Mouse (Mus musculus) urinary bladder, postnatal 25 days (tissue): ENCODE measurements at regions not wholly inside any gene's neighbourhood (a gene's known extent, or its start where the extent isn't known, plus 50 kb on each side); places are given as distances from the start of the nearest gene placed in this dataset.

Experiments used
- DNase-seq: peaks from one replicate; pipeline ENCODE4 v3.0.0; 2022; ENCODE audit warnings: low spot score

- DNase-seq, result no peak
Measured at GRCm38 (mm10) chr12:70672115-70672514, 153.2 kb upstream of the Frmd6 start.

DNA sequence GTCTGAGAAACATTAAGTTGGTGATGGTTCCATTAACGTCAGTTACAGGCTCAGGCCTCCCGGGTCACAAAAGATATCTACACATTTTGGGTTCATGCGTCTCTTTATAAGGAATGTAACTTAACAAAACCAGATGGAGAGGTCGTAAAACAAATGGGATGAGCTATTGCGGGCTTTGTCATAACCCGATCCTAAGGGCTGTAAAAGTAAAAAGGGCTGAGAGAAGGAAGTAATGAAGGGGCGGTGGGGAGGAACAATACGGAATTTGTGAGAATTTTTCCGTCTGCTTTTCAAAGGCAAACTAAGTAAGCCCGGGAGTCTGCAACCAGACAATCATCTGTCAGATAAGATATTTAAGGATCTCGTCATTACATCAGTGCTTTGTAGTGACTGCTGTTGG, 152.1 kb upstream of the Frmd6 start:
- no peak for DNase-seq

DNA sequence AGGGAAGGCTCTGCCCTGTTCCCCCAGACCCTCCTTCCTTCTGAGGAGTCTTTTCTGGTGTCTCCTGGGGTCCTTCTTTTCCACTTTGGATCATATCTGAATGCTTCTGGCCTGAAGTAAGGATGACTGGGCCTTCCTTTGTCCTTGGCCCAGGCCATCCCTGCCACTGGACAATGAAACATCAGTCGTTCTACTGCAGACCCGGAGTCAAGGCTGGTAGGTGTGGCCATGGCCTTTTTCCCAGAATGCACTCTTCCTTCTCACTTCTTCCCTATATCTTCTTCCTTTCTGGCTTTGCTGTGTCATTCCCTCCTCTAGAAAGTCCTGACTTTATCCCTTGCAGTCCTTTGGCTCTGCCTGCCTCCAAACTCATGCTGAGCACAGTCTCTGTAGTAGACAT, 151.2 kb upstream of the Frmd6 start:
- no peak for DNase-seq

DNA sequence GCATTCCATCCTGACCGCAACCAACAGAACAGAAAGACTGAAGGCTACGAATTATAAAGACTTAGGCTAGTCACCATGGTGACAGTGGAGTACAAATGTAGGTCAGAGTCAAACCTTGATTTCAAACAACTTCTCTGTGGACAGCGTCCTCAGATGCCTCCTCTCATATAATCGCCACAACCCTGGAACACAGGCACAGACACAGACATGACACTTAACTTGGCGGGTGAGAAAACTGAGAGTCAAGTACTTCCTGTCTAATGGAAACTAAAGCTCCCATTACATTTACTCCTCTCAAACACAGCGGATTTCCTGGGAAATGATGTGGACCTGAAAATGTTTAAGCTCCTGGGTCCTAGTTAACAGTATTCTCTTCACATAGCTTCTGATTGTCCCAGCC, 149.5 kb upstream of the Frmd6 start:
- no peak for DNase-seq

DNA sequence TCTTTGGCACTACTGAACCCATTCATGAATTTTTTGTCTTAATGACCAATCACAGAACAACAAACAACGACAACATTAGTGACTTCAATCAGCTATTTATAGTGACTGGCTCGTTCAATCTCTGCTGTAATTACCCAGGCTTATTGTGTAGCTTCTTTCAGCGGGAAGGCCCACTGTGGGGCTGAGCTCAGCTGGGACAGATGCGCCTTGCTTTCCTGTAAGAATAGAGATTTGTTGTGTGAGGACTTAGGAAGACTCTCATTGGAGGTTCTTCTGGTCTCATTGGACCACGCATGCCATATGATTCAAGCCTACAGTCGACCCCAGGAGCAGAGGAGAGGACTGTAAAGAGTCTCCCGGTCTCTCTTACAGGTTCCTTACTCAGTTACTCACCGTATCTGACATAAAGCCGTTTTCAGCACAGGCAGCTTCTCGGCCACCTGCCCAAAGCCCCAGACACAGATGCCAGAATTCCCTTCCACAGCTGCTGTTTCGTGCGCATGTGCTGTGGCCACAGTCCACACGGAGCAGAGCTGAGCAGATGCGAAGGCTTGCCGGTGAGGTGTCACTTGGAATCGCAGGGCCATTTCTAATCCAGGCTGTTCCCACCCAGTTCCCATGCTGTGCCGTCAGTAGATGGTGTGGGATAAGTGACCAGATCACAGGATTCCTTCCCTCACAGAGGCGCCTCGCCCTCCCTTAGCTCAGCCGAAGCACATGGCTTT, 145.5 kb upstream of the Frmd6 start:
- no peak for DNase-seq

DNA sequence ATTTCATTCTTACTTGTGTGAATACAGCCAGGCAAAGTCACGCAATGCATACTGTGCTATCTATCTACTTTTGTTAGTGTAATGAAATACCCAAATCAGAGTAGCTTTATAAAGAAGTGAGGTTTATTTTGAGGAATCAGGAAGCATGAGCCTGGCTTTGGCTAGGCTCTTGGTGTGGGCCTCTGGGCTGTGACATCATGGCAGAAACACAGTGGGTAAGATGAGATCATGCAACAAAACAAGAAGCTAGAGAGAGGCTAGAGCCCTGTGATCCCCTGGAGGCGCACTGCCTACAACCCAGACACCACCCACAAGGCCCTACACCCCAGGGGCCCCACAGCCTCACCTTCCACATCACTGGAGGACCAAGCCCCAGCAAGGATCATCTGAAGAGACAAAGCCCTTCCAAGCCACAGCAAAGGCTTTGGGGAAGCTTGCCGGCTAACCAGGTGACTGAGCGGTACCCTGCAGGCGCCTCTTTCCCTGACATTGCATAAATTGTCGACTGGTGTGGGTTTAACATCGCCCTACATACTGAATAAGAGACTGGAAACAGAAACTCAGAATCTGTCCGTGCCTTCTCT, 143.8 kb upstream of the Frmd6 start:
- no peak for DNase-seq

- no peak for DNase-seq
Measured at GRCm38 (mm10) chr12:70684354-70684753, 141.0 kb upstream of the Frmd6 start.

DNA sequence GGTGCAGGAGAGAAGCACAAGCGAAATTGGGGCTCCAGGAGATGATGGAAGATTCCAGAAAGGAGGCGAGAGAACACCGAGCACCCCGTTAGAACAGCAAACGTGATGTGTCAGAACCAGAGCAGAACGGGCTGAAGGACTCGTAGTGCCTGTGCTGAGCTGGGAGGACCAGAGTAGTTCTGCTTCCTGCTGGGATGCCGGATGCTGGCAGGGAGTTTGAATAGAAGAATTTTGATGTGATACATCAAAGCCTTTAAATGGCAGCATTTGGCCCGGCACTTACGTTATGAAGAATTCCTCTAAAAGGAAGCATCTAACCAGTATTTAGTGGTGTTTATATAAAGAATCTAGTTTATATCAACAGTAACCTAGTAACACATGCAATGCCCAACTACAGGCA, 139.9 kb upstream of the Frmd6 start:
- no peak for DNase-seq

DNA sequence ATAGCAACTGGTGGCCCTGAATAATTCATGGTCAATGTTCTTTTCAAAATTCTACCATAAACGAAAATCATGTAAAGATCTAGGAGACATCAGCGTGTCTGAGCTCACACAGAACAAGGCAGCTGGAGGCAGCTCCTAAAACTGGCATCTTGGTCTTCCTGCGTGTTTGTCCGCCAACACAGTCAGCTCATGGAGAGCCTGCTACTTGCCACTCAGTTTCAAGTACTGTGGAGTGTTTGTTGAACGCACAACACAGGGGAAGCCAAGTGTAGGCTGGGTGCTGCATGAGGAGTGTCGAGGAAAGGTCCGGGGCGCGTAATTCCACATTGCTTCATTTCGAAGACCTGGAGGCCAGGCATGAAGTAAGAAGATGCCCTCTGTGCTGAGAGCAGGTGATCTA, 139.0 kb upstream of the Frmd6 start:
- no peak for DNase-seq

GRCm38 (mm10) chr12:70686971-70687370, 138.3 kb upstream of the Frmd6 start:
- no peak for DNase-seq

DNA sequence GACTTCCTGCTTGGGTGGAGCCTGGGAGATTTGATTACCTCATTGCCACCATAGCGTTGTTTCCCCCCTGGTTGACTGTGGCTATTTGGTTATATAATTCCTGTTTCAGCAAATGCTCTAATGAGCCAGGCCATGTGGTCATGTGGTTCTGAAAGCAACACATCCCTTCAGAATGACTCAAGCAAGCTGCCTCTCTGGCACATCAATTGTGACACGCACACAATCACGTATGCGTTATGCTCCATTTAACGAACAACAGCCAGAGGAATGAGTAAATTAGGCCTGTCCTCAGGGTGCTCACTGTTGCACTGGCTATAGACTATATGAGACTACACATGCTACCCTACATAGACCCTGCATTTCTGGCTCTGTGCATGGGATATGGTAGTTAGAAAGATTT, 130.2 kb upstream of the Frmd6 start:
- DNase-seq, result no peak

GRCm38 (mm10) chr12:70696256-70696655, 129.1 kb upstream of the Frmd6 start:
- no peak for DNase-seq

- DNase-seq, result no peak
Measured at GRCm38 (mm10) chr12:70698466-70698865, 126.8 kb upstream of the Frmd6 start.

DNA sequence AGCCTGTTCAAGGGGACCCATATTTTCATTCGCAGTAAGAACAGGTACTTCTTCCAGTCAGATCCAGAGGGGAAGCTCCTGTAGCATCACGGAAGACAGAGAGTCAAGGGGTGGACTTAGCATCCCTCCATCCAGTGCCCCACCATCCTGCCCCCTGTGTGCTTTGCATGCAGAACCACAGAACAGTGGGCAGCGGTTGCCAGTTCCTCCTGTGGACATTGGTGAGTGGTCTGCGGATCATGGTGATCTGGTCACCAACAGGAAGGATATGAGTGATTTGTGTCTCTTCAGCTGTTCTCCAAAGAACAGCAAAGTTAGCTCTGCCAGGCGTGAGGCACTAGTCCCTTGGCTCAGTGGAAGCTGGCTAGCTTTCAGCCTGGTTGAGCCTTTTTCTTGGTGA, 122.8 kb upstream of the Frmd6 start:
- no peak for DNase-seq

DNA sequence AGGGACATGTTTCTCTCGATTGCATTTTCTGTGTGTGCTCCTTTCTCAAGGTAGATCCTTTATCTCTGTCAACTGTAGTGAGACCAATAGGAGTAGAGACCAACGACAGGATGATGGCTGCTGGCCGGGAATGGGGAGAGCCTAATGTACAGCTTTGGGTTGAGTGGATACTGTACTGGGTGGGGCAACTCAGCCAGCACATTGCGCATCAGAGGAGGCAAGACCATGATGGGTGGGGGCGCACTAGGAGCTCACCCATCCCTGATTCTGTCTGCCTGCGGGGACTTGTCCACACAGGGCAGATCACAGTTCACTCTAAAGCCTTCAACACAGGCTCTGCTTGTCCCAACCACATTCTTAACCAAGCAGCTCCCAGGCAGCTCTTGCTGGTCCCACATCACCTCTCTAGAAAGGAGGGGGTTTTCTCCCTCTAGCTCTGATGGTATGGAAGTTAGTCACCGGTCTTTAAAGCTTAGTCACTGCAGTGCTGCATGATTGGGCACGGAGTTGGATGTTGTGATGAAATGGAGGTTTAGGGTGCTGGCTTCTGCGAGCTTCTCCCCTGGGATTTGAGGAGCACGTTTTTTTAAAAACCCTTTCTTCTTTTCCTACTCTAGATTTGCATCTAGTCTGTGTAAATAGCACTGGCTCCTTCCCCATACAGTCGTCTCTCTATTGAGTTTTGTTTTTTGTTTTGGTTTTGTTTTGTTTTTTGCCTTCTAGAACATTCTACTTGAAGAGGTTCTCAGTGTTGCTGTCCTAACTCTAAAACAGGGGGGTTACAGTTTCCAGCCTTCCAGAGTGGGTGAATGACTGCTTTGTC, 118.3 kb upstream of the Frmd6 start:
- DNase-seq, result no peak

- no peak for DNase-seq
Measured at GRCm38 (mm10) chr12:70707629-70708289, 117.6 kb upstream of the Frmd6 start.

DNA sequence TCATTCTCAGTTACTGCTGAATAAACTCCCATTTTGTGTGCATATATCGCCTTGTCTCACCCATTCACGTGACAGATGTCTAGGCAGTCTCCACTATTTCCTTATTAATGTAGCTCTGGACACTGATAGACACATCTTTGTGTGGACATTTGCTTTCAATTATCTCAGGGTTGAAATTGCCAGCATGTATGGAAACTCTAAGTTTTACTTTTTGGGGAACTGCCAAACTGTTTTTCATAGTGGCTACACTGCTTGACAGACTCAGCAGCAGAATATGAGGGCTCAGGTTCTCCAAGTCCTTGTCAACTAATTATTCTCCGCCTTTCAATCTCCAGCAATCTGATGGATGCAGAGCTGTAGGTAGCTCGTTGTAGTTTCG, 117.0 kb upstream of the Frmd6 start:
- DNase-seq, result no peak

- no peak for DNase-seq
Measured at GRCm38 (mm10) chr12:70710311-70710710, 115.0 kb upstream of the Frmd6 start.

- DNase-seq, result no peak
Measured at GRCm38 (mm10) chr12:70711030-70711429, 114.3 kb upstream of the Frmd6 start.

DNA sequence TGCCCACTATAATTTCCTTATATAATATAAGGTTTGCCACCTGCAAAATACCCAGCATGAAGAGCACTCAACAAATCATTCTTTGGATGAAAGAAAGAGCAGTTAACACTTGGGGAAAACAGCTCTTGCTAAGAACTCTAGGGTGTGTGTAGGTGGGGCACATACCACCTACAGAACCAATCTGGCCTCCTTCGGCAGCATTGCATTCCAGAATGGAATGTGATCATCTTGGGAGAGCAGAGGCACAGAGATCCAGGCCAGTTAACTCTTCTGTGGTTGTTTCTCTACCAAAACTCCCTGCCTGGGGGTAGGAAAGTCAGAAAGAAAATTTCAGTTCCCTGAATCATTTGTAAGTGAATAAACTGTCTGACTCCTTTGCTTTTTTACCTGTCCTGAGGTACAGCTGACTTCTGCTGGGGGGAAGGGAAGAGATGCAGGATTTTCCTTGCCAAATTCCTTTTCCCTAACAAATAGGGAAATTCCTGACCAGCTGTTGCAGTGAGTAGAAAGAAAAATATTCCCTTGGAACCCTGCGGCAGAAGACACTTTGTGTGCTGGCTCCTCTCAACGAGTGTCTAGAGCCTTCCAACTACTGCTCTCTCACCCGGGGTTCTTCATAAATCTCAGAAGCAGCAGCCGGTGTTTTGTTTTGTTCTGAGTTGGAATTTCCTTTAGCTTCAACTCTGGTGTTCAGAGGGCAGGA, 112.8 kb upstream of the Frmd6 start:
- DNase-seq, result no peak

DNA sequence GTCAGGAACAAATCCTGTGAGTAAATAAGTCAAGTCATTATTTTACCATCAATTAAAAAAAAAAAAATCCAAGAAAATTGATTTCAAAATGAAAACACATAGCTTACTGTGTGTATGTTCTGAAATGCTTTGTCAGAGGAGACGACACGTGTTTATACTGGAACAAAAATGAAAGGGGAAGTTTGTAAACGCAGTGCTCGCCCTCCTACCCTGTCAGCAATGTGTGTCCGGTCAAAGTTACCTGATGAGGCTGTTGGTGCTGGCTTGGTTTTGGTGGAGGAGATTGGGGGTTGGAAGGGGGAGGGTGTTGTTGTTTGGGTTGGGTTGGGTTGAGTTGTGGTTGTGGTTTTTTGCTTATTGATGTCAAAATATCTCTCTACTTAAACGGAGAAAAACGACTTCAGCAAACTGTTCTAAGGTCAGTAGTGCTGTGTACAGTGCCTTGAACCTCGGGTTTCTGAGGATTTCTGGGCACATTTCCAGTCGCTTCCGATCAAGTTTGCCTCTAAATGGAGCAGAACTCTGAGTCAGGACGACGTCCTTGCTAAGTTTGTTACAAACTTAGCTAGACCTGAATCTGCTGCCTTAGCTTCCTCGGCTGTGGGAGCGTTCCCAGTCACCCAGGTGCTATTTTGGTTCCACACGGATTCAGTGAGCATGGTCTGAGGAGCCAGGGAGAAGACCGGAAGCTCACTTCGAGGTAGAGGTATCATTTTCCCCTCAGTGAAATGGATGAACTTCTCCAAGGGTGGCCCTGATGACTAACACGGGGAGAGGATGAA, 111.6 kb upstream of the Frmd6 start:
- DNase-seq, result no peak
